Mouse (Mus musculus) lung, postnatal 4 days (tissue): ENCODE results near the gene Map7.

Experiments used
- DNase-seq, 2 experiments: peaks; one replicate each; pipeline ENCODE4 v3.0.0; 2021

Gene Map7

GRCm38 (mm10) chr10:20238281-20238680 is 90.0 kb downstream of the Map7 start:
- DNase-seq: no peak

DNA sequence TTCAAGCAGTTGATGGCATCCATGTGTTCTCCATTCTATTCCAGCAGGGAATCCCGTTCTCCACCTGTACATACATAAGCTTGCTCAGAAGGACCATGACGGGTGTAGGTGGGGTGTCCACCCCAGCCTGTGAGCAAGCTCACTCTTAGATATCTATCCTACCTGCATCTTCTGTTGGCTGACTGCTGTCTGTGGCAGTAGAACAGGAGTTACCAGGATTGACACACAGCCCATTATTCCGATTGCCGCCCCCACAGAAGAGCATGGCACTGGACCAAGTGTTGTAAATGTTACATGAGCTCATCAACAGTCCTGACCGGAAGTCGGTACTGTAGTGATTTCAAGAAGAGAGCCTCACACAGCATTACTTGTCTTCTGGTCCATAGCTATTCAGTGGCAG is 92.6 kb downstream of the Map7 start:
- DNase-seq: no peak

DNA sequence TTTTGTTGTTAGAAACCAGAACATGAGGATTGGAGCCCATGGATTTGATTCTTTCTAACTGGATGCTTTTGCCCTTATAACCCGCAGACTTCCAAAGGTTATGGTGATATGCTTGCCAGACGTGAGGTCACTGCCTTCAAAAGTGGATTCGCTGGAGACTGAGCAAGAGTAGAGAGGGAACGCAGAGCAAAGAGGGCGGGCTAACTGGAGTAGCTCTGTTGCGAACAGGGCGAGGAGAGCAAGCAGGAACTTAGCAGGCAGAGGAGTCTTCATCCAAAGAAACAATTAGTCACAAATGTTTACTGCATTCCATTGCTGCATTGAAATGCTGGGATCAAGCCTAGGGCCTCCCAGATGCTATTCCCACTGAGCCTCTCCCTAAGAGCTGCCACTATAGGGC is 95.0 kb downstream of the Map7 start:
- no peak for DNase-seq

- no peak for DNase-seq
Measured at GRCm38 (mm10) chr10:20245082-20245481, 96.8 kb downstream of the Map7 start.

GRCm38 (mm10) chr10:20249091-20249490 is 100.8 kb downstream of the Map7 start:
- DNase-seq: no peak

DNA sequence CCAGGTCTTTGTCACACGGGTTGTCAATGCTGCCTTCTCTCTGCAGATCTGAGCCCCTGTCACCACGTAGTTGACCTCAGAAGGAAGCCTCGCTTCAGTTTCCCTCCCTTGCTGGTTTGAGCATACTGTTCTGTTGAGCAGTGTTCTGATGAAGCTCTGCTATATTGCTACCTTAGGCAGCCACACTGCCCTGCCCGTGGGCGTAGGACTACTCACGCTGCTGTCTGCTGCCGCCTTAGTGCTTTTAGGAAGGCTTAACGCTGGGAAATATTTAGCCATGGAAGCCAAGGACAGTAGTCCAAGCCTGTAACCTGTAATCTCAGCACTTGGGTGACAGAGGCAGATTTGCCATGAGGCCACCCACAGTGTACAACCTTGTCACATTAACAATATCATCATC is 107.3 kb downstream of the Map7 start:
- no peak for DNase-seq

DNA sequence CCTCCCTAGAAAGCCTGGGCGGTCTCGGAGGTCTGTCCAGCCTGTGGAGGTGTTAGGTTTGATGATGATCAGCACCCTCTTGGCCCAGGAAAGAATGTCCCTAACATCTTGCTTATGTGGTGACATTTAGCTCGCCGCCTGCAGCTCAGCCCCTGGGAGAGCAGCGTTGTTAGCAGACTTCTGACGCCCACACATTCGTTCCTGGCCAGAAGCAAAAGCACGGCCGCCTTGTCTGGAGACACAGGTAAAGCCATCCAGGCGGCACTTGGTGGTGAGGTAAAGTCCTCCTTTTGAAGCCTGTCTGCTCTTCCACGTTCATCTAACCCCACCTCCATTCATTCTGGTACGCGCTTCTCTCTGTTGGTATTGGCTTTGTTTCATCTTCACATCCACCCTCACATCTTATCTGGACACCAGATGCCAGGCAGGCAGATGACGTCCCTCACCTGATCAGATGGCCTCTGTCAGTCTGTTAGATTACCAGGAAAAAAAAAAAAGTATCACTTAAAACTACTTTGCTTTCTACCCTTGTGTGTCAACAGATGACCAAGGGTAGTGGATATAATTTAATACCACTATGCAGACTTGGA is 108.9 kb downstream of the Map7 start:
- no peak for DNase-seq

DNA sequence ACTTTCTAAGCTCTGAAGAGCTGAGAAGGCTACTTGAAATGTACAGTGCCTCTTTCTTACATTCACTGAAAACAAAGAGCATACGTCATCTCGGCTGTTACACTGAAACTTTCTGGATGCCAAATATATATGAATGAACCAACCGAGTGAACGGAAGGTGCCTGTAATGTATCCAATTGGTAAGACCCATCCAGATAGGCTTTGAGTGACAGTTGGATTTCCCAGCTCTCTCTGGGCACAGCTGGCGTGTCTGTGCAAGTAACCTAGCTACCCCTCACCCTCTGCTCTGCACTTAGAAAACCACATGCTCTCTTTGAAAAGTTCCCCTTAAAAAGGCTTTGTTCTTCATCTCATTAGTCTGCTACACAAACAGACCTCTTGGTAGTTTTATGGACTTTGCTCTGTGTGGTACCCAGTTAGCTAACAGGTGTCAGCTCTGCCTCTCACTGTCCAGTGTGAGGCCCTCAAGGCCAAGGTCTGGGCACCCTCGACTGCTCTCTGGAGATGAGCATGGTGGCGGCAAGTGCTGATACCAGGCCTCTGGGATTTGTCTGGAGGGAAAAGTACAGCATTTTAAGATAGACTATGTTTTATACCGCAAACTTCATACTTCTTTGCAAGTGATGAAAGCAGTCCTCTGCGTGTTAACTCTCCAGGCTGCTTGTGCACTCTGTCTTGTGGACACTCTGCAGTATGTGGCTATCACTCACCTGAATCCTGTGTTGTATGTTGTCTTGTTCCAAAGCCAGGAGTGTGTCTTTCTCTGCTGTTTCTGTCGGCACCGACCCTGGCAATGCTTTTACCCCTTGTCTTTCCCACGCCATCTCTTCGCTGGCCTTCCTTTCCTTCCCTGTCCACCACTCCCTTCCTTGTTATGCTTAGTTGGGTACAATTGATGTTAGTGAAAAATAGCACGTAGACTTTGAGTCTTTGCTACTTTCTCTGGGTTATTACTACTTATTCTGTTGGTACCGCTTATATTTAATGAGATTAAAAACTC is 109.8 kb downstream of the Map7 start:
- DNase-seq: no peak

GRCm38 (mm10) chr10:20259476-20259875 is 111.2 kb downstream of the Map7 start:
- DNase-seq: no peak

GRCm38 (mm10) chr10:20262896-20263295 is 114.6 kb downstream of the Map7 start:
- DNase-seq: peak in 1 of 2 experiments; percentile 8

GRCm38 (mm10) chr10:20264479-20264878 is 116.2 kb downstream of the Map7 start:
- DNase-seq: no peak

GRCm38 (mm10) chr10:20267032-20267431 is 118.8 kb downstream of the Map7 start:
- DNase-seq: peak in 1 of 2 experiments; percentile 29

DNA sequence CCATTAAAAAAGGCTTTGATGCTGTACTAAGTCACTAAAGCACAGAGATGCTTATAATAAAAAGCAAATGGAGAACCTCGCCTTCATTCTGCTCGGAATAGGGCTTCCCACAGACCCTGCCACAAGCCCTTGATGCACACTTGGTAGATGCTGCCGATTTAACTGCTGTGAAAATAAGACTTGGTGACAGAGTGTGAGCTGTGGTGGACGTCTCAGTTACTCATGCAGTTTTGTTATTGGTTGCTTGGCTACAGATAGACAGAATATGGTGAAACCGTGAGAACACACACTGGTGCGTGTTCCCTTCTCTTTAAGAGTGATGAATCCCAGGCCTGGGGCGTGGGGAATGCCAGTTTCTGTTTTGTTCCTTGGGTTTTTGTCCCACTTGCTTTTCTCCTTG is 120.7 kb downstream of the Map7 start:
- no peak for DNase-seq

DNA sequence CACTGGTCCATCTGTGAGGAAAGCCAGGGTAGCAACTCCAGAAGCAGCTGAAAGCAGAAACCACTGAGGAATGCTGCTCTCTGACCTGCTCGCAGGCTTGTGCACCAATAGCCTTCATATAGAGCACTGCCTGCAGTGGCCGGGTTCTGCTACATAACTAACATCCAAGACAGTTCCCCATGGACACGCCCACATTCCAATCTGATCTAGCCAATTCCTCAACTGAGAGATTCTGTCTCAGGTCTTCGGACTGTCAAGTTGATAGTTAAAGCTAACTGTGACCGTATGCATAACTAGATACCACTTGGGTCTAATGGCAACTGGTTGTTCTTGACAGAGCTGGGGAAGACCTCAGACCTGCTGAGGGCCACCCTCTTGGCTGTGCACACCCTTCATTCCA is 124.1 kb downstream of the Map7 start:
- peak in 1 of 2 experiments; percentile 3 for DNase-seq

DNA sequence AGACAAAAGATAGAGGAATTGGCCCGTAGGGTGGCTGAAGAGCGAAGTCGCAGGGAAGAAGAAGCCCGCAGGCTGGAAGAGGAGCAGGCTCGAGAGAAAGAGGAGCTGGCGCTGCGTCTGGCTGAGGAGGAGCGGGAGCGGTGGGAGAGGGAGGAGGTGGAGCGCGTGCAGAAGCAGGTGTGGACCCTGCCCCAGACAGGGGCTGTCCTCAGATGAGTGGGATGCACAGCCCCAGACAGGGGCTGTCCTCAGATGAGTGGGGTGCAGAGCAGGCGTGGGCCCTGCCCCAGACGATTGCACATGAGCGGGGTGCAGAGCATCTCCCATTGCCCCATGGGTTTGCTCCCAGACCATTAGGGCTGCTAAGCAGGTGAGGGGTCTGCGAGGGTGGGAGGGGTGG is 125.0 kb downstream of the Map7 start:
- DNase-seq: peak in 1 of 2 experiments; percentile 16

- no peak for DNase-seq
Measured at GRCm38 (mm10) chr10:20274022-20274421, 125.8 kb downstream of the Map7 start.

DNA sequence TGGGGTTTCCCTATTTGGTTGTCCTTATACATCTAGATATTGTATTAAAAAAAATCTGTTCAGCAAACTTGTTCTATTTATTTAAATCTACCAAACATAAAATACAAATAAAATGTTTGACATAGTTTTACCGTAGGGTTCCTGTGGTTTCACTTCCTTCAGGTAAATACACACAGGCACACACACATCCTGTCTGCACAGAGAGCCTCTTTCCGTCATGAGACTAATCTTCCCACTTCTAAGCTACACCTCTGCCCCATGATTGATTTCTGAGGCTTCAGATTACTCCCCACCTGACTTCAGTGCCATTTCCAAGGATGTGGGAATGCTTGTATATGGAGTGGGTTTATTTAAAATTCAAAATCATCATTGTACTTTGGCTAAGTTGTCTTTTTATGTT is 133.2 kb downstream of the Map7 start:
- no peak for DNase-seq

DNA sequence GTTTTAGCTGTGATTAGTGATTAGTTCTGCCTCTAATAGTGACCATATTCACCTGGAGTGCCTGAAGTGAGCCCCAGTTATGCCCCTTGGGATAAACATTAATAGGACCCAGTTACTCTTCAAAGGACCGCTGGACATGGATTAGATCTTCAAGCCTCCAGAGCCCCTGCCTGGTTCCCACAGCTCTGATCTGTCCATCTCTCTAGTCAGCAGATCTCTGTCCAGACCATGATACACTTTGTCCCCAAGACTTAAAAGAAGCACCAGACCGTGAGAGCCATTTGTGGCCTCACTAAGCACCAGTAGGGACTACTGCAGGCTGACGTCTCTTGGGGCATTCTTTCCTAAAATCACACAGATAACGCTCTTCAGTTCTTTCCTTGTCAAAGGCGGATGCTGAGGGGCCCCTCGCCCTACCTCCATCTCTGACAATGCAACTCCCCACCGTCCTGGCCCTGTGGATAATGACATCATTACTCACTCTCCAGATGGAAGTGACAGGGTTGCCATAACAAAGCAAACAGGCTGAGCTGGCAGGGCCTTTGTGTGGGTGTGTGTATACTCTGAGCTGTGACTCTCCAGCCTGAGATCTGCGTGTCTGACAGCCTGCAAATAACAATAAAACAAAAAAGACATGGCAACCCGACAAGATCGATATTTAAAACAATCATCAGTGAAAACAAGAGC is 137.2 kb downstream of the Map7 start:
- DNase-seq: peak; percentile 31 to 39

- DNase-seq: no peak
Measured at GRCm38 (mm10) chr10:20285994-20286836, 137.9 kb downstream of the Map7 start.

DNA sequence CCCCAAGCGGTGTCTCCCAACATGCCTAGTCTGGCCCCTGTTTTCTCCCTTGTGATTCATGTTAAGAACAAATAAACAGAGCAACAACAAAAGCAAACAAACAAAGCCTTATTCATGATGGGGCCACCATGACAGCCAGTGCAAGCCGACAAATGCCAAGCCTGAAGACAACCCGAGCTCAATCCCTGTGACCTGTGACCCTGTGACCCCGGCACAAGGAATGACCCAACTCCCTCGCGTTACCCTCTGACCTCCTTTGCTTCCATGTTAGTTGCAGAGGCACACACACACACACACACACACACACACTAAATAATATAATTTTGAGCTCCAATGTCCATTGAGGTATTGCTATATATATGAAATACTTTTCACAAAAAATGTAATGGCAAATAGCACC is 139.1 kb downstream of the Map7 start:
- no peak for DNase-seq

DNA sequence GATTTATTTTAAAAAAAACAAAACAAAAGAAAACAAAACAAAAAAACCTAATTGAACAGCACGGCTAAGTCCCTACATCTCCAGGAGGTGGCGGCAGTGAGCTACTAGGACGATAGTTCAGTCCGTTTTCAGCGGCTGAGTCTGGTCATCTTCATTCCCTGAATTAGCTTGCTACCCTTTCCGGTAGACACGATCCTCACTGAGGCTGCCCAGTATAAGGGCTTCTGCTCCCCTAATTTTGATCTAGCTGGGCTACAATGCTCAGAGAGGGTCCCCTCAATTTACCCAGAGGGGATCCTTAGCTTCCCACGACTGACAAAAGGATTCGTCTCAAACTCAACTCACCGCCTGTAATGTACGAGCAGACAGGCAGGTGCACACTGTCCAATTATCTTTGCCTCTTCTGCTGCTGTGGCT is 142.2 kb downstream of the Map7 start:
- peak; percentile 68 to 83 for DNase-seq

DNA sequence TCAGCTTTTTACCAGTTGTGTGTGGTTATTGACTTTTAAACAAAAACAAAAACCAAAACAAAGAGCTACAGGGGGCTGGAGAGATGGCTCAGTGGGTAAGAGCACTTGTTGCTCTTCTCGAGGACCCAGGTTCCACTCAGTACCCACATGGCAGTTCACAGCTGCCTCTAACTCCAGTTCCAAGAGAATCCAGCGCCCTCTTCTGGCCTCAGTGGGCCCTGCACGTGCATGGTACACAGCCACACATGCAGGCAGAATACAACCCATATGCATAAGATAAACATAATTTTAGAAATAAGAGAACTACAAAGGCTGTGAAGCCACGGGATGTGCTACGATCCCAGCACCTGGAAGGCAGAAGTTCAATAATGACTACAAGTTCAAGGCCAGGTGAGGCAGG is 147.7 kb downstream of the Map7 start:
- DNase-seq: no peak
